Mouse (Mus musculus) layer of hippocampus, postnatal 14 days (tissue): ENCODE data around the gene Olfr1344. TPM values are rescaled to one million over a fixed set of nuclear protein-coding genes. Genes with fewer than 3 reads are reported as not detected.
"Not testable (repeated sequence)": the region's sequence is repeated elsewhere in the genome, so short reads cannot be mapped to it uniquely, and the experiment has no call there.

ENCODE experiments used
- DNase-seq, 2 experiments: peaks; one replicate each; pipeline ENCODE4 v3.0.0; 2021 to 2022; ENCODE audit warnings: low spot score in 2 of 2, mixed read lengths in 1 of 2
- long read RNA-seq, 2 experiments: library from polyadenylated mRNA; stranded (forward); transcript quantifications; one replicate each; pipeline ENCODE4 v2.0.0; 2021
- total RNA-seq, 2 experiments: library from RNA; stranded (reverse); gene quantifications; 2 replicates each; pipeline ENCODE4 v1.2.3; 2021

The Olfr1344 gene
- 1 to 10 TPM; 1.2 TPM for total RNA-seq
- long read RNA-seq, experiment 1: 0 reads
- long read RNA-seq, experiment 2, partial matches to known transcripts: 0 of 1 reads
- long read RNA-seq, experiment 2, other reads (novel, unspliced or antisense): 1 of 1 reads

DNA sequence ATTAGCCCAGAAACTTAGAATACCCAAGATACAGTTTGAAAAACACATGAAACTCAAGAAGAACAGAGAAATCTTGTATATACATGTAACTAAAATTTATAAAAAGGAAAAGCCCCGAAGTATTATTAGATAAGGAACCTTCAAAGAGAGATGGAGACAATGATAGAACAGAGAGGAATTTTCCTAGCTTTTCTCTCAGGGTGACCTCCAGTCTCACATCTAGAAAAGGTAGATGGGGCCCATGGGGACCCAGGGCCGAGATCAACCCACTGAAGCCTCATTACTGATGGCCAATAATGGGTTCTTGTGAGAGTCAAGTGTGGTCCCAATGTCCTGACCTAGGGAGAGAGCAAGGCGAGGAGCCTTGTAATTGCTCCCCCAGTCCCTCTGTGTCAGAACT, at the start of gene Olfr1344:
TSS of gene Olfr1344 (plus strand) at position 301 of the 400 bp plus-strand sequence.
- no peak for DNase-seq

DNA sequence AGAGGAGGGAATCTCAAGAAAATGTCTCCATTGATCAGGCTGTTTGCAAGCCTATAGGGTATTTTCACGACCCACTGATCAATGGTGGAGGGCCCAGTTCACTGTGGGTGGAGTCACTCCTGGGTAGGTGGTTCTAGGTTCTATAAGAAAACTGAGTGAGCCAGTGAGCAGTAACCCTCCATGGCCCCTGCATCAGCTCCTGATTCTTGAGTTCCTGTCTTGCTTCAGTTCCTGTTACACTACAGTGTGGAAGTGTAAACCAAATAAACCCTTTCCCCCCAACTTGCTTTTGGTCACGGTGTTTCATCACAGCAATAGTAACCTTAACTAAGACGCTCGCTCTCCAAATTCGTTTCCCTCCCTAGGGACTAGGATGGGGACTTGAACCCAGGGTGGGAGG, 49.5 kb upstream of the Olfr1344 start:
- DNase-seq: no peak

- DNase-seq: no peak
These were observed 49.0 kb upstream of the Olfr1344 start for GRCm38 (mm10) chr7:6389449-6389848.

GRCm38 (mm10) chr7:6397996-6398975, 40.2 kb upstream of the Olfr1344 start, which contains the start of gene Smim17:
Smim17 (plus strand) TSS chr7:6398715.
- DNase-seq: peak; percentile 69 to 77

- DNase-seq: peak; percentile 77 to 87
These were observed 28.4 kb upstream of the Olfr1344 start, which contains the start of gene Gm20715 for GRCm38 (mm10) chr7:6410043-6410442. Gm20715 (plus strand) TSS chr7:6410277.

DNA sequence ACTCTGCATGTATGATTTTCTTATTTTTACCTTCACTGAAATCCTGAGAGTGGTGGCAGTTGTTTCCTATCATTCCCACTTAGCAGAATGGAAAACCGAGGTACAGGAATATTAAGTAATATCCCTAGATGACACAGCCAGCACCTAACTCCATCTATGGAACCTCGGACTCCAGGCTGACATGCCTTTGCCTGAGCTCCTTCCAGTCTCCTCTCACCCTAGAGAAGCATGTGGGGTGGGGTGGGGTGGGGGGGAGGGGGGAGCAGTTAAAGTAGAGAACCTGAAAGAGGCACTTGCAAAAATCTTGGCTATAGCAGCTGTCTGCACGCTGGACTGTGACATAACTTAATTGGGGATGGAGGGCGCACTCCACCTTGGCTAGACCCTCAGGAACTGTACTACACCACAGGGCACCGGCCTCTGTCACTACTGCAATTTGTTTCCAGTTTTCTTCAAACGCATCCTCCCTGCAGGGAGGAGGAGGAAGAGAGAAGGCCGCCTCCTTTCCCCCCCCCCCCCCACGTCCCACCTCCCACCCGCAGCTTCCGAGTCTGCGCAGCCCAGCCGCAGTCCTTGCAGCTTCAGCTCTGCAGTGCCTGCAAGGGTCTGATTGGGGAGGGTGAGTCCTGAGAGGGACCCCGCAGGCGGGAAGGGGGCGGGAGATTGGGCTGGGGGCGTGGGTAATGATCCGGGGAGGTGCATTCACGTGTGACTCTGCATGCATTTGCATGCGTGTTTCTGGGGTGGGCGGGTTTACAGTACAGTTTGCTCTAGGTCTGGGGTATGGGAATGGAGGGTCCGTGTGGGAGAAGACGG, 23.7 kb upstream of the Olfr1344 start:
- DNase-seq: peak; percentile 19 to 26

GRCm38 (mm10) chr7:6415442-6415787, 23.1 kb upstream of the Olfr1344 start:
- no peak for DNase-seq

DNA sequence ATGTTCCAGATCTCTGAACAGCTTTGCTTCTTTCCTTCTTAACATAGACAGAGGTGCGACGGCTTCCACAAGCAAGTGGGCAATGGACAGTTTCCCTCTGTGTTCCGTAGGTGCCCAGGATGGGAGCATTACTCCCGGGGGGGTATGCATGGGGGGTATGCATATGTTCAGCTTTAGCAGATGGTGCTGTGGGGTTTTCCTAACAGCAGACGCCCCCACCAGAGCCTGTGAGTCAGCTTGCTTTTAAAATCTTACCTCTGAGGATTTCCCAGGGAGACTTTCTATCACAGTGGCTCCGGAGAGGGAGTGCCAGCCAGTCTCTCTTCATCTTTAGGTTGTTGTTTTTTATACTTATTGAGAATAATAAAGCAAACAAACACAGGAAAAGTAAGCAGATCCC, 18.6 kb upstream of the Olfr1344 start:
- DNase-seq: no peak

- no peak for DNase-seq
These were observed 9.1 kb upstream of the Olfr1344 start for GRCm38 (mm10) chr7:6429381-6429780.

GRCm38 (mm10) chr7:6430342-6430741, 8.1 kb upstream of the Olfr1344 start:
- no peak for DNase-seq

GRCm38 (mm10) chr7:6441173-6441572, 2.7 kb downstream of the Olfr1344 start:
- no peak for DNase-seq

DNA sequence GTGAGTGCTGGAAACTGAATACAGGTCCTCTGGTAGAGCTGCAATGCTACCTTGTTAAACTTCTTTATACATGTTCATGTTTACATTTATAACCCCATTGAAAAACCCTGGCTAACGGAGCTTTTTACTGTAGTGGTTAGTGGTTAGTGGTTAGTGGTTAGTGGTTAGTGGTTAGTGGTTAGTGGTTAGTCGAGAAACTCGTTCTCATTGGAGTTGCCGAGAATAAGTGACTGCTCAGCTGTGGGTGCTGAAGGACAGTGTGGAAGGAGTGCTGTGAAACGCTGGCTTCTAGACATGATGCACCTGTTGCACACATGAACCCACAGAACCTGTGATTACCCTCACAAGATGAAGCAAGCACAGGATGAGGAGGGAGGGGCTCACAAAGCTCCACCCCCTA, 9.3 kb downstream of the Olfr1344 start:
- DNase-seq: no peak

- DNase-seq: no peak
These were observed 17.4 kb downstream of the Olfr1344 start, which contains the start of gene Olfr1336 for GRCm38 (mm10) chr7:6455868-6456267. Olfr1336 (plus strand) TSS chr7:6456168.

GRCm38 (mm10) chr7:6456399-6456798, 17.9 kb downstream of the Olfr1344 start:
- DNase-seq: no peak

- DNase-seq: no peak
These were observed 28.5 kb downstream of the Olfr1344 start, which contains the start of gene Olfr1346 for GRCm38 (mm10) chr7:6466951-6467350. Olfr1346 (plus strand) TSS chr7:6467101.

- not testable (repeated sequence) for DNase-seq
These were observed 39.1 kb downstream of the Olfr1344 start for GRCm38 (mm10) chr7:6477633-6478032.

DNA sequence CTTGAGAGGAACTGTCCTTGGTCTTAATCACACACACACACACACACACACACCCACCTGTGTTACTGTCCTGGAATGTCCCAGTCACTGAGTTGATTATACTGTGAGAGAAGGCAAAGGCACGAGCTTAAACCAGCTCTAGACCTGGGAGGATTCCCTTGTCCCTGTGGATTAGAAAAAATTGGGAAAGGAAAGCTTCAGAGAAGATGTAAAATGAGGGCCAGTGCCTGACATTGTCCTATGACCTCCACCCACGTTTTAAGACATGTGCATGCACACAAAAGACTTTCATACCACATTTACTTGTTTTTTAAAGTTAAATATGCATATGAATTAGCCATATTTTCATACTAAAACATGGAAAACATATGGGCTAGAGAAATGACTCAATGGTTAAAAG, 48.4 kb downstream of the Olfr1344 start, which contains the start of gene Olfr5:
TSS of gene Olfr5 (minus strand) at position 101 of the 400 bp plus-strand sequence.
- no peak for DNase-seq
